Mouse (Mus musculus) embryo, embryonic 11.5 days (tissue): ENCODE results near the gene Gar1.

Source experiments
- DNase-seq: peaks from one replicate; pipeline ENCODE4 v3.0.0-alpha.2; 2012; ENCODE audit warnings: low read depth, low spot score

Gar1 gene

GRCm38 (mm10) chr3:129831035-129831568, at the start of gene Gar1:
Gar1 (minus strand) TSS chr3:129831396.
- DNase-seq, result peak; percentile 95

DNA sequence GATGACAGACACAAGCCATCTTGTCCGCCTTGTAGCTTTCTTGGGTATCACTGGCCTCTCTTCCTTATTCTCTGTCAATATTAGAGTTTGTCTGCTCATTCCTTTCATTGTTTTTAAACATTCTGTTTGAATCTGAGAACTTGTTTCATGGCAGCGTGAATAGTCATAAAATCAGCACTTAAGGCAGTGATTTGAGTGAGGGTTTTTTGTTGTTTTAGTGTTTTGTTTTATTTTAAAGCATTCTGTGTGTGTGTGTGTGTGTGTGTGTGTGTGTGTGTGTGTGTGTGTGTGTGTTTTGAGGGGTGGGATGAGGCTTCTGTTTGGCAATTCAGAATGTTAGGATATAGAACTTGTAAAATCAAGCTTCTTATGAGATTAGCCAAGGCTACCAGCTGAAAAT, 48.7 kb upstream of the Gar1 start:
- no peak for DNase-seq

- peak; percentile 30 for DNase-seq
Measured at GRCm38 (mm10) chr3:129879131-129879757, 48.0 kb upstream of the Gar1 start.

DNA sequence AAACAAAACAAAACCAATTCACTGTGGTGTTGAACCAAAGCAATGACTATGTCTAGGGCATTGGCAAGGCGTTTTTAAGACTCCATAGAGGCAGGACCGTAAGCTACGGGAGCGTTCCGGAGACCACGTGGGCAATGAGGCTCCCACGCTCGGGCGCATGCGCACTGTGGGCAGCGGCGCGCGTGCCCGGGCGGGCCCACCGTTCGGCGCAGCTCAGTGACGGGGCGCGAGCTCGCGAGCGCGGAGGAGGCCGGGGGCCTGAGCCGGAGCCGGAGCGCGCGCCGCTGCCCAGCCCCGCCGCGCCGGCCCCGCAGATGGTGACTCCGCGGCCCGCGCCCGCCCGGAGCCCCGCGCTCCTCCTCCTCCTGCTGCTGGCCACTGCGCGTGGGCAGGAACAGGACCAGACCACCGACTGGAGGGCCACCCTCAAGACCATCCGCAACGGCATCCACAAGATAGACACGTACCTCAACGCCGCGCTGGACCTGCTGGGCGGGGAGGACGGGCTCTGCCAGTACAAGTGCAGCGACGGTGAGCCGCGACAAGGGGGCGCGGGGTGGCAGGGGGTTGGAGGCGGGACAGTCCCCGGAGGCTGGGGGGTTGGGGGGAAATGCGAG, 47.3 kb upstream of the Gar1 start, which contains the start of gene Pla2g12a:
Gene Pla2g12a, plus strand, starts transcription at position 202 of the 617 bp plus-strand sequence.
- peak; percentile 88 for DNase-seq

- no peak for DNase-seq
Measured at GRCm38 (mm10) chr3:129877327-129877726, 46.1 kb upstream of the Gar1 start.

DNA sequence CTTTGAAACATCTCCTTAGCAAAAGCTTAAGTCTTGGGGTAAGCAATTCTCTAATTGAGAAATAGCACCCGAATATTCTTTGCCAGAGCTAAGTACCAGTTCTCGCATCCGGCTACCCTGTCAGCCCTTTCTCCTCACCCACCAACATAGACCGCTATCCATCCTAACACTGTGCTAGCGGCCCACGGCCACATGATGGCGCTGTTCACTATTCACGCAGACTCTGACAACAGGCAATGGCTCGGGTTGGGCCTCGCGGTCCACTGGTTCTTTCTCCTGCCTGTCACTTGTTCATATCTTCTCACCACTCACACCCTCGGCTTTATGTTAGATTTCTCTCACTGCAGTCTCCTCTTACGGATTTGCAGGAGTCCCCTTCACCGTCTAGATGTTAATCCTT, 32.5 kb upstream of the Gar1 start:
- DNase-seq, result no peak

- no peak for DNase-seq
Measured at GRCm38 (mm10) chr3:129862592-129862991, 31.4 kb upstream of the Gar1 start.

GRCm38 (mm10) chr3:129846846-129847245, 15.7 kb upstream of the Gar1 start:
- no peak for DNase-seq

- DNase-seq, result no peak
Measured at GRCm38 (mm10) chr3:129845868-129846267, 14.7 kb upstream of the Gar1 start.

DNA sequence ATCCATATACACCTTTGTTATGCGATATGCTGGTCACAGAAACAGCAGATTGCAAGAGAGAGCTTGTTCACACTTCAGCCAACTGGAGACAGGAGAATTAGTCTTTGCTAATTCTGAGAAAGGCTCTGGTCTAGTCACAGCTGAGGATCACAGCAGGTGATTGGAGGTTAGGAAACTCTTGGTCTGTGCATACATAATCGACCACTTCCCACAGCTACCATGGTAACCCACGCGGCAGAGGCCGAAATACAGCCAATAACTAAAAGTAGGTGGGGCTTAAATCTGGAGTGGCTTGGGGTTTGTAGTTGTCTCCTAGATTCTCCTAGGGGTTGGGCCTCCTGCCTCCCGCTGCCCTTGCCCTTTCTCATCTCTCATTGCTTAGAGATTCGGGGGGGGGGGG, 6.8 kb upstream of the Gar1 start:
- DNase-seq, result no peak

DNA sequence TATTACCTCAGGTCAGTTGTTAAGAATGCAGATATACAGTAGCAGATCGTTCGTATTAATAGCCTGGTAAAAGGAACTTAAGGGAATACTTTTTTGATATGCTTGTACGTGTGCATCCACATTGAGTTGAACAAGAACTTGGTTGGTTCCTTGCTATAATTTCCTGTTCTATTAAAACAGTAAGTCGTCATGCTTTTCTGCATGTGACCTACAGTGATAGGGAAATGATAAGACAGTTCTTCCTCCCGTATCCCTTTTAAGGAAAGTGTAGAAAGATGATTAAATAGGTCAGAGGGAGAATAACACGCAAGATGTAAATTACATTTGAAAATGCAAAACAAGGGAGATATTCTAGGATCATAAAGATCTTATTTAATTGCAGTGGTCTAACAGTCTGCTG, 5.8 kb upstream of the Gar1 start:
- DNase-seq, result no peak

DNA sequence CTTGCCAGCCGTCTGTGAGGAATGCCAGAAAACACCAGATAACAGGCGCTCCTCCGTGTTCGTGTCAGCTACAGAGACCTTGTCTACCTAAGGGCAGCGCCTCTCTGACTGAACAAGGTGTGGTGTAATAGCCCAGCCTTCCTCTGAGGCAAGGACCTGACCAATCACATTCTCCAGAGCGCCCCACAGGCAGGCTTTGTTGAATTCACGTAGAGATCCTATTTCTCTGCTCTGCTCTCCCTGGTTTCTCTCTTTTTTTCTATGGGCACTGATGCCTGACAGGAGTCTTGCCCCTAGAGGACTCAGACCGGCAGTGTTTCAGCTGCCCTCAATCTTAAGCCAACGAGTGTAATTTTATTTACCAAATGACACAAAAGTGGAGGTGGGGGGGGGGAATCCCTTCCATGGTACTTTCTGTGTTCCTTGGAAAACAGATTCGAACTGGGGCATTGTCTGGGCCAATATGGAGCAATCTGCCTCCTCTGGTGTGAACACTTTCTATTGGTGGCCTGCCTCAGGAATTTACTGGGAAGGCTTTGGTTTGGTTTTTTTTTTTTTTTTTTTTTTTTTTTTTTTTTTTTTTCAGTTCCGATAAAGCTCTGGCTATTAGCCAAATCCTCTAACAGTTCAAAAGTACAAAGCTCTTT, 5.0 kb upstream of the Gar1 start:
- no peak for DNase-seq

GRCm38 (mm10) chr3:129835388-129835934, 4.3 kb upstream of the Gar1 start, which contains the start of gene Cfi:
Cfi (plus strand) TSS chr3:129835884.
- DNase-seq, result no peak

GRCm38 (mm10) chr3:129830626-129831025, 570 bp downstream of the Gar1 start:
- DNase-seq, result no peak

DNA sequence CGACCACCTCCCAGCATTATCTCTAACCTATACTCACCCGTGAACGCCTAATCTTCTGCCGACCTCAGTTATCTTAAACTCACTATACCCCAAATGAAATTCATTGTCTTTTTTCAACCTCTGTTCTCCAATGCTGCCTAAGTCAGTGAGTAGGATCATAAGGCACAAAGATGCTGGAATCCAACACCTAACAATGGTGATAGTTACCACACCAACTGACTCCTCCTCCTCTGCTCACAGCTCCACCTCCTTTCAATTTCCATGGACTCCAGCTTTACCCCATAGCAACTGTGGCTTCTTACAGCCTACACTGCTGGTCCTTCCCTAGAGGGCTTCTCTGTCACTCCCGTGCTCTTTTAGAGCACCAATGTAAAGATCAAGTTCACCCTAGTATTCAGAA, 3.5 kb downstream of the Gar1 start:
- no peak for DNase-seq

DNA sequence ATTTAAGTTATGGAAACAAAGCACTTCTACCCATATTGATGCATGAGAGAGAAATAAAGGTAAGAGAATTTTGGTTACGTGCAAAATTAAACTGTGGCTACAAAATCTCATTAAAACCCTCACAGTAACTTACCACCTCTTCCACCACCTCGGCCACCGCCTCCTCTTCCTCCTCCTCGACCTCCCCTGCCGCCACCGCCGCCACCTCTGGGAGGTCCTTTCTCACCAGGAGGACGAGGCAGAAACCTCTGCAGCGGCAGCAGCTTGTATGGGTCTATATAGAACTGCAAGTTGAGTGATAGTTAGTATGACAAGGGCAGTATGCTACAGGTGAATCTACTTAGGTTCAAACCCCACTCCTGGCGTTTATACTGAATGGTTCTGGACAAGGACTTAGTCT, 4.5 kb downstream of the Gar1 start:
- DNase-seq, result no peak

DNA sequence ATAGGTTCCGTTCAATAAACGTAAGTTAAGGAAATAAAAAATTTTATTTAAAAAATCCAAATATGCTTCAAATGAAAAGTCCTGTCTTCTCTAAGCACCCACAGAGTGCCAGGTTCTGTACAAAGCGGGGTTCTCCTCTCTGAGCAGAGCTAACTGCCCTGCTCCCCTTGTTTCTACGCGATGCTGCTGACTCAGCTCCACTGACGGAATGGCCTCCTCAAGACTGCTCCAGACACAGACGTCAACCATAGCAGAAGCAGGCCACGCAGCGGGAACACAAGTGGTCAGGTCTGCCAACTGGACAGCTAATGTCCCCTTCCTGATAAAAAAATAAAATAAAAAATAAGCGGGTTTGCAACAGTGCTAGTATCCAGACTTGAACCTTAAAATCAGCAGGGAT, 6.3 kb downstream of the Gar1 start:
- DNase-seq, result no peak

- DNase-seq, result no peak
Measured at GRCm38 (mm10) chr3:129824146-129824545, 7.0 kb downstream of the Gar1 start.

DNA sequence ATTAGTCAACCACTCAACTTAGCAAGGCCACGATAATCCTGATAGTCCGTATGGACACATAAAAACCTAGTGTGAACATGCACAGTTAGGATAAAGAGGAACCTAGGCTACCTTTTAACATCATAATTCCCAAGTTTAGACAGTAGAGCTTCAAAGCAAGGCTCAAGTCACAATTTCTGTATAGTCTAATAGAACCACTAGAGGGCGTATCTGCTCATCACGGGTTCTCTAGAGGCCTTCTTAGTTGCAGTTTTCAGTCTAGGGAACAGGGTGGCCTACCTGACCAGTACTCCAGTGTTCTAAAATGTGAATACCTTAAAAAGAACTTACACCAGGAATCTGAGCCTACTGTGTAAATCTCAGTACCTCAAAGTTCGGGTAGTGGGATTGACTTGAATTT, 7.9 kb downstream of the Gar1 start:
- DNase-seq, result peak; percentile 27

- no peak for DNase-seq
Measured at GRCm38 (mm10) chr3:129822206-129822775, 8.9 kb downstream of the Gar1 start, which contains the start of gene Rrh. Rrh (minus strand) TSS chr3:129822587.

DNA sequence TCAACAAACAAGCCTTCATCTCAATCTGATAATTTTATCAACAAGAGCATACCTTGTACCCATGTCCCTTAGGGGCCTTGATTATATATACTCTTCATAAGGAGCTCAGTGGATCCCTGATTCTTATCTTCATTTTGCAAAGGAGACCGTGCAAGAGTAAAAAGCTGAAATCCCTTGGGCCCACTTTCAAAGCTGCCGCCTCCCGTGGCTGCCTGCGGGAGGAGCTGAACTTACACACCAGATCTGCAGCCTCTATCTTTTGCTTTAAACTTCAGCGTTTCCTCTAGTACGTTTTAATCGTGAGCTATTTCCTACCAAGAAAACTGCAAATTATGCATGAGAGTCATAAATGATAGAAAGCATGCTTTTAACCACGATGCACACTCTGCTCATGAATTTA, 9.5 kb downstream of the Gar1 start:
- no peak for DNase-seq

GRCm38 (mm10) chr3:129820847-129821246, 10.3 kb downstream of the Gar1 start:
- DNase-seq, result no peak
